Mouse (Mus musculus) embryonic facial prominence, embryonic 12.5 days (tissue): ENCODE measurements around the gene Snrnp35. TPM values are rescaled to one million over a fixed set of nuclear protein-coding genes. Genes with fewer than 3 reads are reported as not detected.

Experiments
- ATAC-seq: fragments of 200-750 bp; cut with Nextera tagmentation; 2 replicates; pipeline ENCODE4 v1.8.0; 2017; ENCODE audit not compliant: insufficient number of reproducible peaks, insufficient read depth, low FRiP score, low TSS enrichment
- H3K27ac ChIP-seq: fragments of 300-500 bp; sonication (generic); 2 replicates; pipeline ENCODE4 v1.5.1; 2016; ENCODE audit warnings: mild to moderate bottlenecking
- H3K27me3 ChIP-seq: fragments of 300-500 bp; sonication (generic); 2 replicates; pipeline ENCODE4 v1.6.1; 2016; ENCODE audit warnings: mild to moderate bottlenecking, moderate library complexity
- H3K36me3 ChIP-seq: fragments of 300-500 bp; sonication (generic); 2 replicates; pipeline ENCODE4 v1.6.1; 2016; ENCODE audit warnings: mild to moderate bottlenecking
- H3K4me1 ChIP-seq: fragments of 300-500 bp; sonication (generic); 2 replicates; pipeline ENCODE4 v1.6.1; 2016
- H3K4me2 ChIP-seq: fragments of 300-500 bp; sonication (generic); replicated peaks from 2 replicates; pipeline ENCODE4 v1.6.1; 2016; ENCODE audit warnings: mild to moderate bottlenecking, moderate library complexity
- H3K4me3 ChIP-seq: fragments of 300-500 bp; sonication (generic); 2 replicates; pipeline ENCODE4 v1.5.1; 2016; ENCODE audit warnings: mild to moderate bottlenecking
- H3K9ac ChIP-seq: fragments of 300-500 bp; sonication (generic); 2 replicates; pipeline ENCODE4 v1.6.1; 2016; ENCODE audit warnings: mild to moderate bottlenecking, moderate library complexity
- H3K9me3 ChIP-seq: fragments of 300-500 bp; sonication (generic); 2 replicates; pipeline ENCODE4 v1.6.1; 2016; ENCODE audit warnings: mild to moderate bottlenecking, moderate library complexity
- WGBS: fragments of 180-500 bp; shearing (Covaris S2); methylation state at CpG from one replicate; pipeline ENCODE4 v1.1.7; 2016; 5-methylcytosine and 5-hydroxymethylcytosine counted together
- polyA plus RNA-seq: library from polyadenylated mRNA; unstranded; fragments of >200 nt; fragmentation: Nextera tagmentation; extraction: Ambion mirVana; gene quantifications from 2 replicates; pipeline ENCODE4 v1.2.1, GENCODE M21; 2016

The Snrnp35 gene
- 26.5 and 27.2 TPM in 2 replicates for polyA plus RNA-seq

- Histone ChIP-seq H3K27ac (peak within 1 kb of the TSS; percentile 99), H3K9ac (peak within 1 kb of the TSS; percentile 79), H3K9me3 (no peaks in the 10 kb centered on the region), H3K4me3 (peak within 1 kb of the TSS; percentile 47), H3K4me1 (0 out of 2 replicates have a peak, but pooled peaks cover 3% of the 10 kb centered on the region), H3K27me3 (no peaks in the 10 kb centered on the region), H3K36me3 (no peaks in the 10 kb centered on the region), H3K4me2 (peak within 1 kb of the TSS; percentile 77)
- ATAC-seq, result peak; percentile 93
- under 1% methylated on average over 48 of the region's 48 CpGs for WGBS
Observed at GRCm38 (mm10) chr5:124482966-124483654, at the start of gene Snrnp35. TSS of gene Snrnp35 (plus strand) at chr5:124483134.

- Histone ChIP-seq H3K27ac (no peak overlapping the region), H3K9ac (no peak overlapping the region), H3K4me3 (no peak overlapping the region), H3K36me3 (no peaks in the 10 kb centered on the region), H3K27me3 (no peaks in the 10 kb centered on the region), H3K4me1 (peaks cover 6% of the 10 kb centered on the region; the same call in 1 of the 2 replicates), H3K9me3 (no peaks in the 10 kb centered on the region), H3K4me2 (no peak overlapping the region)
- 92% methylated on average over 5 of the region's 5 CpGs for WGBS
- no peak for ATAC-seq
Observed at GRCm38 (mm10) chr5:124438229-124438628, 44.7 kb upstream of the Snrnp35 start.

GRCm38 (mm10) chr5:124438746-124439145 lies 44.2 kb upstream of the Snrnp35 start:
- WGBS, result 63% methylated on average over 5 of the region's 5 CpGs
- ATAC-seq, result no peak
- no peaks in the 10 kb centered on the region for H3K9me3 ChIP-seq
- H3K4me1 ChIP-seq, result peaks cover 6% of the 10 kb centered on the region; the same call in 1 of the 2 replicates
- no peaks in the 10 kb centered on the region for H3K36me3 ChIP-seq
- no peaks in the 10 kb centered on the region for H3K27me3 ChIP-seq
- 0 out of 2 replicates have a peak overlapping the region, but pooled peaks have one; percentile 32 for H3K27ac ChIP-seq
- H3K4me2 ChIP-seq, result peak overlapping the region; percentile 94
- no peak overlapping the region for H3K9ac ChIP-seq
- H3K4me3 ChIP-seq, result peak overlapping the region; percentile 71; the same call in 1 of the 2 replicates

- no peaks in the 10 kb centered on the region for H3K36me3 ChIP-seq
- 1% methylated on average over 34 of the region's 34 CpGs for WGBS
- peak within 1 kb of the TSS; percentile 94 for H3K4me2 ChIP-seq
- peak within 1 kb of the TSS; percentile 89 for H3K27ac ChIP-seq
- H3K27me3 ChIP-seq, result no peaks in the 10 kb centered on the region
- no peaks in the 10 kb centered on the region for H3K9me3 ChIP-seq
- peaks cover 7% of the 10 kb centered on the region for H3K4me1 ChIP-seq
- peak within 1 kb of the TSS; percentile 74 for H3K9ac ChIP-seq
- peak within 1 kb of the TSS; percentile 71 for H3K4me3 ChIP-seq
- peak; percentile 97 for ATAC-seq
Observed at GRCm38 (mm10) chr5:124439447-124440093, 43.4 kb upstream of the Snrnp35 start, which contains the start of gene Kmt5a. TSS of gene Kmt5a (plus strand) at chr5:124439930.

- H3K9ac ChIP-seq, result peak overlapping the region; percentile 74
- WGBS, result 1% methylated on average over 30 of the region's 30 CpGs
- peaks cover 12% of the 10 kb centered on the region for H3K4me1 ChIP-seq
- H3K4me2 ChIP-seq, result peak overlapping the region; percentile 94
- H3K9me3 ChIP-seq, result no peaks in the 10 kb centered on the region
- peak; percentile 42 for ATAC-seq
- H3K27me3 ChIP-seq, result no peaks in the 10 kb centered on the region
- peak overlapping the region; percentile 89 for H3K27ac ChIP-seq
- no peaks in the 10 kb centered on the region for H3K36me3 ChIP-seq
- peak overlapping the region; percentile 71 for H3K4me3 ChIP-seq
Observed at GRCm38 (mm10) chr5:124440094-124440701, 42.7 kb upstream of the Snrnp35 start.

- H3K9ac ChIP-seq, result no peak overlapping the region
- peaks cover 6% of the 10 kb centered on the region for H3K36me3 ChIP-seq
- no peak overlapping the region for H3K4me2 ChIP-seq
- no peak overlapping the region for H3K4me3 ChIP-seq
- H3K27ac ChIP-seq, result no peak overlapping the region
- no peaks in the 10 kb centered on the region for H3K9me3 ChIP-seq
- peaks cover 25% of the 10 kb centered on the region for H3K4me1 ChIP-seq
- 69% methylated on average over 2 of the region's 2 CpGs for WGBS
- no peak for ATAC-seq
- H3K27me3 ChIP-seq, result no peaks in the 10 kb centered on the region
Observed at GRCm38 (mm10) chr5:124442628-124443027, 40.3 kb upstream of the Snrnp35 start.

- WGBS, result 66% methylated on average over 3 of the region's 3 CpGs
- Histone ChIP-seq H3K27ac (no peak overlapping the region), H3K9me3 (no peaks in the 10 kb centered on the region), H3K27me3 (no peaks in the 10 kb centered on the region), H3K36me3 (peaks cover 21% of the 10 kb centered on the region), H3K4me1 (peaks cover 38% of the 10 kb centered on the region), H3K9ac (no peak overlapping the region), H3K4me2 (peak overlapping the region; percentile 79), H3K4me3 (0 out of 2 replicates have a peak overlapping the region, but pooled peaks have one; percentile 96)
- ATAC-seq, result no peak
Observed at GRCm38 (mm10) chr5:124444208-124444607, 38.7 kb upstream of the Snrnp35 start.

GRCm38 (mm10) chr5:124444661-124445561 lies 38.0 kb upstream of the Snrnp35 start:
- H3K9ac ChIP-seq, result peak overlapping the region; percentile 95
- H3K9me3 ChIP-seq, result no peaks in the 10 kb centered on the region
- H3K27me3 ChIP-seq, result no peaks in the 10 kb centered on the region
- 7% methylated on average over 63 of the region's 66 CpGs for WGBS
- peak overlapping the region; percentile 96 for H3K4me3 ChIP-seq
- peak; percentile 90 for ATAC-seq
- peaks cover 27% of the 10 kb centered on the region for H3K36me3 ChIP-seq
- peaks cover 43% of the 10 kb centered on the region for H3K4me1 ChIP-seq
- H3K4me2 ChIP-seq, result peak overlapping the region; percentile 92
- H3K27ac ChIP-seq, result peak overlapping the region; percentile 87

- no peaks in the 10 kb centered on the region for H3K9me3 ChIP-seq
- H3K4me2 ChIP-seq, result peak overlapping the region; percentile 92
- H3K4me3 ChIP-seq, result peak overlapping the region; percentile 96
- H3K9ac ChIP-seq, result peak overlapping the region; percentile 95
- no peaks in the 10 kb centered on the region for H3K27me3 ChIP-seq
- 1% methylated on average over 38 of the region's 77 CpGs for WGBS
- peak overlapping the region; percentile 87 for H3K27ac ChIP-seq
- H3K4me1 ChIP-seq, result peaks cover 44% of the 10 kb centered on the region
- ATAC-seq, result peak; percentile 31
- peaks cover 35% of the 10 kb centered on the region for H3K36me3 ChIP-seq
Observed at GRCm38 (mm10) chr5:124445621-124446293, 37.2 kb upstream of the Snrnp35 start.

GRCm38 (mm10) chr5:124446301-124446881 lies 36.5 kb upstream of the Snrnp35 start:
- H3K4me1 ChIP-seq, result peaks cover 42% of the 10 kb centered on the region
- H3K9ac ChIP-seq, result peak overlapping the region; percentile 95
- peak overlapping the region; percentile 92 for H3K4me2 ChIP-seq
- WGBS, result 2% methylated on average over 15 of the region's 15 CpGs
- no peaks in the 10 kb centered on the region for H3K27me3 ChIP-seq
- H3K4me3 ChIP-seq, result peak overlapping the region; percentile 96
- no peak for ATAC-seq
- peaks cover 42% of the 10 kb centered on the region for H3K36me3 ChIP-seq
- H3K9me3 ChIP-seq, result no peaks in the 10 kb centered on the region
- peak overlapping the region; percentile 87 for H3K27ac ChIP-seq
